Mouse (Mus musculus): ENCODE results near the gene Rbm8a2.

GRCm38 (mm10) chr1:175961786-175962185 lies 17.1 kb downstream of the Rbm8a2 start:
- TF ChIP-seq GATA1 (IDR thresholded peaks at IDR 0.05; ENCODE audit: borderline replicate concordance, low read length) = no peak
- TF ChIP-seq FLI1 (IDR thresholded peaks at IDR 0.05; ENCODE audit: low read length) = no peak
